Mouse (Mus musculus) erythroblast, embryonic 14.5 days (primary cell): ENCODE measurements around the gene Zdhhc6. TPM values are rescaled to one million over a fixed set of nuclear protein-coding genes. Genes with fewer than 3 reads are reported as not detected.

ENCODE experiments used
- H3K27me3 ChIP-seq: 2 replicates; pipeline ENCODE4 v1.6.1; 2012; ENCODE audit warnings: inconsistent platforms; ENCODE audit not compliant: control insufficient read depth
- H3K36me3 ChIP-seq: 2 replicates; pipeline ENCODE4 v1.6.1; 2012; ENCODE audit warnings: mild to moderate bottlenecking, inconsistent platforms; ENCODE audit not compliant: control insufficient read depth
- H3K4me1 ChIP-seq: 2 replicates; pipeline ENCODE4 v1.6.1; 2012; ENCODE audit warnings: inconsistent platforms; ENCODE audit not compliant: control insufficient read depth
- H3K4me3 ChIP-seq: replicated peaks from 2 replicates; pipeline ENCODE3; 2012; ENCODE audit warnings: moderate library complexity, mild to moderate bottlenecking, inconsistent platforms
- H3K9me3 ChIP-seq: 2 replicates; pipeline ENCODE4 v1.6.1; 2012; ENCODE audit warnings: low read length, inconsistent platforms, mixed read lengths; ENCODE audit not compliant: control insufficient read depth
- GATA1 ChIP-seq: IDR thresholded peaks from 2 replicates; pipeline ENCODE4 v1.6.1; 2012; ENCODE audit warnings: low read length, inconsistent platforms, mixed read lengths
- TAL1 ChIP-seq: IDR thresholded peaks from 3 replicates; pipeline ENCODE4 v1.6.1; 2012; ENCODE audit warnings: low read length, inconsistent platforms, mixed read lengths
- polyA plus RNA-seq: library from polyadenylated mRNA; stranded (reverse); fragments of >175 nt; gene quantifications from 2 replicates; pipeline ENCODE4 v1.2.3, GENCODE M21; 2012

Zdhhc6 gene
- polyA plus RNA-seq, 1 experiment: 2.3 TPM

GRCm38 (mm10) chr19:55273340-55273739 lies 42.5 kb downstream of the Zdhhc6 start:
- Histone ChIP-seq H3K36me3 (peaks cover 84% of the 10 kb centered on the region), H3K27me3 (no peaks in the 10 kb centered on the region), H3K4me1 (peaks cover 75% of the 10 kb centered on the region), H3K9me3 (no peaks in the 10 kb centered on the region), H3K4me3 (no peak overlapping the region)
- TF ChIP-seq GATA1 (no peak), TAL1 (no peak)

- peaks cover 86% of the 10 kb centered on the region for H3K4me1 ChIP-seq
- H3K27me3 ChIP-seq: no peaks in the 10 kb centered on the region
- H3K36me3 ChIP-seq: peaks cover 80% of the 10 kb centered on the region
- no peak overlapping the region for H3K4me3 ChIP-seq
- H3K9me3 ChIP-seq: no peaks in the 10 kb centered on the region
- TF ChIP-seq TAL1 (no peak), GATA1 (no peak)
These were observed 44.4 kb downstream of the Zdhhc6 start for GRCm38 (mm10) chr19:55271448-55271847.

- no peaks in the 10 kb centered on the region for H3K27me3 ChIP-seq
- H3K9me3 ChIP-seq: no peaks in the 10 kb centered on the region
- peaks cover 77% of the 10 kb centered on the region for H3K36me3 ChIP-seq
- TF ChIP-seq GATA1: no peak
- TF ChIP-seq TAL1: no peak
- no peak overlapping the region for H3K4me3 ChIP-seq
- peaks cover 76% of the 10 kb centered on the region for H3K4me1 ChIP-seq
These were observed 46.8 kb downstream of the Zdhhc6 start for GRCm38 (mm10) chr19:55269051-55269450.

- Histone ChIP-seq H3K27me3 (no peaks in the 10 kb centered on the region), H3K36me3 (peaks cover 72% of the 10 kb centered on the region)
These were observed 47.7 kb downstream of the Zdhhc6 start for GRCm38 (mm10) chr19:55268150-55268549.

GRCm38 (mm10) chr19:55266786-55267185 lies 49.0 kb downstream of the Zdhhc6 start:
- peaks cover 70% of the 10 kb centered on the region for H3K36me3 ChIP-seq
- H3K27me3 ChIP-seq: no peaks in the 10 kb centered on the region
- no peak for TF ChIP-seq TAL1
- TF ChIP-seq GATA1: no peak
- peaks cover 62% of the 10 kb centered on the region for H3K4me1 ChIP-seq
- no peaks in the 10 kb centered on the region for H3K9me3 ChIP-seq
- H3K4me3 ChIP-seq: no peak overlapping the region

More at GRCm38 (mm10) chr19:55268150-55268549, 47.7 kb downstream of the Zdhhc6 start:
- no peaks in the 10 kb centered on the region for H3K9me3 ChIP-seq
- H3K4me3 ChIP-seq: no peak overlapping the region
- TF ChIP-seq TAL1 (no peak), GATA1 (no peak)
- H3K4me1 ChIP-seq: peaks cover 67% of the 10 kb centered on the region

- peaks cover 62% of the 10 kb centered on the region for H3K36me3 ChIP-seq
- peaks cover 59% of the 10 kb centered on the region for H3K4me1 ChIP-seq
- H3K9me3 ChIP-seq: no peaks in the 10 kb centered on the region
- no peaks in the 10 kb centered on the region for H3K27me3 ChIP-seq
- no peak overlapping the region for H3K4me3 ChIP-seq
- no peak for TF ChIP-seq TAL1
- TF ChIP-seq GATA1: no peak
These were observed 50.6 kb downstream of the Zdhhc6 start for GRCm38 (mm10) chr19:55265269-55265668.

GRCm38 (mm10) chr19:55260389-55261184 lies 55.2 kb downstream of the Zdhhc6 start:
- H3K36me3 ChIP-seq: peaks cover 63% of the 10 kb centered on the region
- H3K4me3 ChIP-seq: no peak overlapping the region
- H3K27me3 ChIP-seq: no peaks in the 10 kb centered on the region
- TF ChIP-seq GATA1 (no peak), TAL1 (no peak)
- H3K4me1 ChIP-seq: peaks cover 72% of the 10 kb centered on the region
- H3K9me3 ChIP-seq: no peaks in the 10 kb centered on the region

GRCm38 (mm10) chr19:55258514-55258913 lies 57.3 kb downstream of the Zdhhc6 start:
- Histone ChIP-seq H3K27me3 (no peaks in the 10 kb centered on the region), H3K9me3 (no peaks in the 10 kb centered on the region), H3K4me3 (no peak overlapping the region), H3K36me3 (peaks cover 49% of the 10 kb centered on the region), H3K4me1 (peaks cover 78% of the 10 kb centered on the region)
- no peak for TF ChIP-seq TAL1
- TF ChIP-seq GATA1: no peak

- no peak overlapping the region for H3K4me3 ChIP-seq
- no peaks in the 10 kb centered on the region for H3K9me3 ChIP-seq
- TF ChIP-seq GATA1 (no peak), TAL1 (no peak)
- peaks cover 85% of the 10 kb centered on the region for H3K4me1 ChIP-seq
- no peaks in the 10 kb centered on the region for H3K27me3 ChIP-seq
- H3K36me3 ChIP-seq: peaks cover 49% of the 10 kb centered on the region
These were observed 58.0 kb downstream of the Zdhhc6 start for GRCm38 (mm10) chr19:55257656-55258375.
